Mouse (Mus musculus) kidney, adult 2 months (tissue): ENCODE measurements around the gene Ofd1.

Experiments used
- CTCF ChIP-seq: fragments of 200-500 bp; conservative IDR thresholded peaks from 2 replicates; pipeline ENCODE4 v1.5.1; 2011; ENCODE audit warnings: low read depth, mild to moderate bottlenecking, control low read depth, low read length, moderate library complexity, mixed read lengths; ENCODE audit not compliant: insufficient read depth, insufficient read length
- POLR2A ChIP-seq: fragments of 200-500 bp; IDR thresholded peaks from one replicate; pipeline ENCODE4 v1.6.1; 2011; ENCODE audit warnings: low read depth, low read length, control low read depth

GRCm38 (mm10) chrX:166440036-166440615, 378 bp downstream of the Ofd1 start, which contains the start of gene Trappc2:
- TF ChIP-seq POLR2A = no peak
- no peak for TF ChIP-seq CTCF
